Mouse (Mus musculus) cerebral cortex, adult 2 months (tissue): Measurements from ENCODE around the gene Nek7.

Source experiments
- WGBS: fragments of 180-500 bp; shearing (Covaris S2); methylation state at CpG from one replicate; pipeline ENCODE4 v1.1.7; 2018; 5-methylcytosine and 5-hydroxymethylcytosine counted together

Gene Nek7

GRCm38 (mm10) chr1:138619996-138620461 is at the start of gene Nek7:
Nek7 (minus strand) TSS chr1:138620141.
- WGBS, result 12% methylated on average over 11 of the region's 11 CpGs

- WGBS, result 83% methylated on average over 2 of the region's 2 CpGs
These were observed 42.4 kb upstream of the Nek7 start for GRCm38 (mm10) chr1:138662342-138662741.

GRCm38 (mm10) chr1:138644991-138645390 is 25.1 kb upstream of the Nek7 start:
- 64% methylated on average over 3 of the region's 3 CpGs for WGBS

- WGBS, result 79% methylated on average over 3 of the region's 3 CpGs
These were observed 23.4 kb upstream of the Nek7 start for GRCm38 (mm10) chr1:138643306-138643830.

- WGBS, result 77% methylated on average over 4 of the region's 4 CpGs
These were observed 21.1 kb upstream of the Nek7 start for GRCm38 (mm10) chr1:138640934-138641461.

- 100% methylated on average over 1 of the region's 1 CpGs for WGBS
These were observed 14.6 kb upstream of the Nek7 start for GRCm38 (mm10) chr1:138634561-138634960.

- WGBS, result 87% methylated on average over 4 of the region's 4 CpGs
These were observed 9.0 kb upstream of the Nek7 start for GRCm38 (mm10) chr1:138628919-138629318.

GRCm38 (mm10) chr1:138628486-138628885 is 8.5 kb upstream of the Nek7 start:
- WGBS, result 81% methylated on average over 3 of the region's 3 CpGs

GRCm38 (mm10) chr1:138627804-138628203 is 7.9 kb upstream of the Nek7 start:
- WGBS, result 95% methylated on average over 3 of the region's 3 CpGs

- WGBS, result 92% methylated on average over 3 of the region's 3 CpGs
These were observed 6.3 kb upstream of the Nek7 start for GRCm38 (mm10) chr1:138626288-138626687.

- 57% methylated on average over 1 of the region's 1 CpGs for WGBS
These were observed 3.9 kb upstream of the Nek7 start for GRCm38 (mm10) chr1:138623870-138624269.

- 74% methylated on average over 5 of the region's 5 CpGs for WGBS
These were observed 2.9 kb upstream of the Nek7 start for GRCm38 (mm10) chr1:138622831-138623230.

GRCm38 (mm10) chr1:138622431-138622830 is 2.5 kb upstream of the Nek7 start:
- 58% methylated on average over 3 of the region's 3 CpGs for WGBS

- WGBS, result under 1% methylated on average over 81 of the region's 83 CpGs
These were observed 598 bp downstream of the Nek7 start for GRCm38 (mm10) chr1:138619114-138619971.

- 3% methylated on average over 11 of the region's 11 CpGs for WGBS
These were observed 2.0 kb downstream of the Nek7 start for GRCm38 (mm10) chr1:138618012-138618354.

GRCm38 (mm10) chr1:138617279-138618011 is 2.5 kb downstream of the Nek7 start:
- WGBS, result 13% methylated on average over 17 of the region's 17 CpGs

GRCm38 (mm10) chr1:138615388-138615787 is 4.6 kb downstream of the Nek7 start:
- WGBS, result 89% methylated on average over 3 of the region's 3 CpGs

GRCm38 (mm10) chr1:138614552-138615287 is 5.2 kb downstream of the Nek7 start:
- WGBS, result 57% methylated on average over 6 of the region's 6 CpGs

- 83% methylated on average over 1 of the region's 1 CpGs for WGBS
These were observed 7.8 kb downstream of the Nek7 start for GRCm38 (mm10) chr1:138612177-138612576.

- 72% methylated on average over 12 of the region's 12 CpGs for WGBS
These were observed 10.8 kb downstream of the Nek7 start for GRCm38 (mm10) chr1:138609176-138609575.

- WGBS, result 94% methylated on average over 7 of the region's 7 CpGs
These were observed 11.6 kb downstream of the Nek7 start for GRCm38 (mm10) chr1:138608336-138608735.

- 76% methylated on average over 7 of the region's 7 CpGs for WGBS
These were observed 12.1 kb downstream of the Nek7 start for GRCm38 (mm10) chr1:138607862-138608261.
